Mouse (Mus musculus) cortical plate, adult 2 months (tissue): ENCODE results near the gene Ksr1.

Experiments used
- CTCF ChIP-seq: fragments of 200-500 bp; IDR thresholded peaks from 2 replicates; pipeline ENCODE4 v1.5.1; 2011; ENCODE audit warnings: mild to moderate bottlenecking, control low read depth, low read length; ENCODE audit not compliant: insufficient read depth; ENCODE audit errors: extremely low read depth
- POLR2A ChIP-seq: fragments of 200-500 bp; IDR thresholded peaks from 2 replicates; pipeline ENCODE4 v1.6.1; 2011; ENCODE audit warnings: mild to moderate bottlenecking, low read length, control low read depth; ENCODE audit not compliant: insufficient read depth; ENCODE audit errors: extremely low read depth

DNA sequence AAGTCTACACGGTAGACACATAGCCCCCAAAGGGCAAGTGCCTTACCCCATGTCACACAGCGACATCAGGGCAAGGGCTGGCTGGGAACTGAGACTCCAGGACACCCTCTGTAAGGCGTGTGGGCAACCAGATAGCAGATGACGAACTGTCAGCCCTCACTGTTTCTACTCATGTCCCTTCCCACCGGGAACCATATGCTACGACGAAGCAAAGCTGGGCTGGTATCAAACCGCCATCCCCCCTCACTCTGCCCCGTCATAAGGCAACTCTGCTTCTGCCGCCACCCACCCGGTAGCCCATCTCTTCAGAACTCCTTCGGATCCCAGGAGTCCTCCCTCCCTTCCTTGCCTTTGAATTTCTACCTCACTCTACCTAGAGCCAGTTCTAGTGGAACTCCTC is 108.7 kb downstream of the Ksr1 start:
- TF ChIP-seq CTCF = no peak
- TF ChIP-seq POLR2A = no peak
